In genomic region chr7:3376831-3377230, GRCm38 (mm10) we compare ENCODE assay signal across 9 mouse cellular contexts. TPM values are rescaled to one million over a fixed set of nuclear protein-coding genes. Genes with fewer than 3 reads are reported as not detected.
DNase-seq lines count a peak whose midpoint lies in the region; ATAC-seq lines count a peak whose summit lies in the region.
"Had no signal": no experiment of that assay in that cellular context is flagged by ENCODE, and none has a peak within 500 bp of the region (broad histone marks: within the 10 kb centered on the region; RNA-seq: fewer than 3 reads in every experiment).

No protein-coding gene starts in this region.

- H3K4me2 ChIP-seq in heart, embryonic 12.5 days = no peak overlapping the region
- no peak overlapping the region for H3K4me2 ChIP-seq in forebrain, embryonic 16.5 days (ENCODE audit: low read length)
- H3K4me2 ChIP-seq: neural tube, embryonic 12.5 days had no signal

- H3K9me3 ChIP-seq in heart, embryonic 12.5 days (replicated peaks) = no peaks in the 10 kb centered on the region
- H3K9me3 ChIP-seq in forebrain, embryonic 16.5 days (ENCODE audit: control insufficient read depth, low read length) = no peaks in the 10 kb centered on the region
- H3K9me3 ChIP-seq: neural tube, embryonic 12.5 days had no signal

- DNase-seq in heart, adult 18-20 months = peak; percentile 61 to 80
- DNase-seq in thymus, postnatal 14 days = peak; percentile 34
- no peak for DNase-seq in thymus, postnatal 0 days (ENCODE audit: low spot score)
- peak; percentile 4 for DNase-seq in c-Kit-positive CD71-positive TER-119-positive erythroid progenitor cells, embryonic 14.5 days (ENCODE audit: low spot score)
- DNase-seq in heart, postnatal 25 days (ENCODE audit: low spot score) = peak; percentile 9

- H3K4me1 ChIP-seq in heart, embryonic 12.5 days (replicated peaks) = no peaks in the 10 kb centered on the region
- no peaks in the 10 kb centered on the region for H3K4me1 ChIP-seq in forebrain, embryonic 16.5 days (replicated peaks; ENCODE audit: control insufficient read depth, insufficient read depth, low read length)
- H3K4me1 ChIP-seq: neural tube, embryonic 12.5 days had no signal

- 44% methylated on average over 4 of the region's 4 CpGs for WGBS in heart, embryonic 12.5 days
- WGBS in forebrain, embryonic 16.5 days = 46% methylated on average over 4 of the region's 4 CpGs

- H3K9ac ChIP-seq in heart, embryonic 12.5 days = no peak overlapping the region
- no peak overlapping the region for H3K9ac ChIP-seq in forebrain, embryonic 16.5 days (replicated peaks; ENCODE audit: low read depth, low read length)
- H3K9ac ChIP-seq: neural tube, embryonic 12.5 days had no signal

- no peaks in the 10 kb centered on the region for H3K36me3 ChIP-seq in heart, embryonic 12.5 days
- no peaks in the 10 kb centered on the region for H3K36me3 ChIP-seq in forebrain, embryonic 16.5 days (ENCODE audit: control insufficient read depth, insufficient read depth)
- H3K36me3 ChIP-seq: neural tube, embryonic 12.5 days had no signal

- no peaks in the 10 kb centered on the region for H3K27me3 ChIP-seq in heart, embryonic 12.5 days (replicated peaks)
- H3K27me3 ChIP-seq in forebrain, embryonic 16.5 days (replicated peaks; ENCODE audit: control insufficient read depth, insufficient read depth, low read length) = no peaks in the 10 kb centered on the region
- H3K27me3 ChIP-seq: neural tube, embryonic 12.5 days had no signal

- intact Hi-C loops in heart, postnatal 25 days (cut with DNase I) = loop anchor here (2.0 kb wide), 1 partner anchor 154 kb away; no protein-coding TSS in a partner anchor

- no peak overlapping the region for H3K4me3 ChIP-seq in heart, embryonic 12.5 days
- H3K4me3 ChIP-seq in forebrain, embryonic 16.5 days (replicated peaks; ENCODE audit: low read length) = no peak overlapping the region
- H3K4me3 ChIP-seq: neural tube, embryonic 12.5 days had no signal

- no peak for ATAC-seq in heart, embryonic 12.5 days (ENCODE audit: insufficient number of reproducible peaks, low FRiP score)
- ATAC-seq in neutrophil, adult 5-6 weeks (ENCODE audit: extremely low read depth, insufficient number of reproducible peaks, low FRiP score, poor library complexity, severe bottlenecking) = 0 out of 2 replicates have a peak, but pooled peaks have one; percentile 19
- no peak for ATAC-seq in forebrain, embryonic 16.5 days

- no peak overlapping the region for H3K27ac ChIP-seq in heart, embryonic 12.5 days (ENCODE audit: poor library complexity, severe bottlenecking)
- no peak overlapping the region for H3K27ac ChIP-seq in forebrain, embryonic 16.5 days (ENCODE audit: low read length)
- H3K27ac ChIP-seq: neural tube, embryonic 12.5 days had no signal

RNA-seq across cellular contexts. Expression of gene Cacng8, which starts 13.7 kb away (rescaled TPM):
- total RNA-seq in heart, adult 18-20 months (2021) = not detected
- 1.6 and 1.9 TPM in 2 replicates for polyA plus RNA-seq in heart, embryonic 12.5 days (2016; fragmentation: Nextera tagmentation; extraction: Ambion mirVana)
- polyA plus RNA-seq in thymus, postnatal 0 days (2015; fragmentation: Nextera tagmentation; extraction: Ambion mirVana) = 0.35 and 0.73 TPM in 2 replicates
- not detected for total RNA-seq in heart, postnatal 25 days (2021)
- not detected in 2 replicates for total RNA-seq in neutrophil, adult 5-6 weeks (2017)
- 12.9 and 16.4 TPM in 2 replicates for polyA plus RNA-seq in forebrain, embryonic 16.5 days (2015; fragmentation: Nextera tagmentation; extraction: Ambion mirVana)

RNA-seq across cellular contexts. Expression of gene Cacng7, which starts 44.1 kb away (rescaled TPM):
- total RNA-seq in heart, adult 18-20 months (2021) = 1 to 10 TPM; 3.7 to 4.6 TPM
- 0.17 and 0.32 TPM in 2 replicates for polyA plus RNA-seq in heart, embryonic 12.5 days (2016; fragmentation: Nextera tagmentation; extraction: Ambion mirVana)
- polyA plus RNA-seq in thymus, postnatal 0 days (2015; fragmentation: Nextera tagmentation; extraction: Ambion mirVana) = 0.09 and 0.27 TPM in 2 replicates
- total RNA-seq in heart, postnatal 25 days (2021) = 1 to 10 TPM; 3.5 to 4.3 TPM
- total RNA-seq in neutrophil, adult 5-6 weeks (2017) = not detected in 2 replicates
- 2.8 and 4.3 TPM in 2 replicates for polyA plus RNA-seq in forebrain, embryonic 16.5 days (2015; fragmentation: Nextera tagmentation; extraction: Ambion mirVana)

RNA-seq across cellular contexts. Expression of gene Cacng6, which starts 47.2 kb away (rescaled TPM):
- 1 to 10 TPM; 1.5 to 2.0 TPM for total RNA-seq in heart, adult 18-20 months (2021)
- 23.1 and 23.5 TPM in 2 replicates for polyA plus RNA-seq in heart, embryonic 12.5 days (2016; fragmentation: Nextera tagmentation; extraction: Ambion mirVana)
- polyA plus RNA-seq in thymus, postnatal 0 days (2015; fragmentation: Nextera tagmentation; extraction: Ambion mirVana) = 0.13 and 0.26 TPM in 2 replicates
- total RNA-seq in heart, postnatal 25 days (2021) = under 1 TPM; 0.45 to 0.70 TPM
- total RNA-seq in neutrophil, adult 5-6 weeks (2017) = not detected in 2 replicates
- 0.14 TPM in 1 of 2 replicates, not detected in the other for polyA plus RNA-seq in forebrain, embryonic 16.5 days (2015; fragmentation: Nextera tagmentation; extraction: Ambion mirVana)
